Mouse (Mus musculus) fat pad, adult 2 months (tissue): ENCODE results near the gene Erfe.

ENCODE experiments used
- DNase-seq: peaks from one replicate; pipeline ENCODE4 v3.0.0-alpha.2; 2011; ENCODE audit warnings: low read depth, low spot score; ENCODE audit errors: extremely low read depth

The Erfe gene

DNA sequence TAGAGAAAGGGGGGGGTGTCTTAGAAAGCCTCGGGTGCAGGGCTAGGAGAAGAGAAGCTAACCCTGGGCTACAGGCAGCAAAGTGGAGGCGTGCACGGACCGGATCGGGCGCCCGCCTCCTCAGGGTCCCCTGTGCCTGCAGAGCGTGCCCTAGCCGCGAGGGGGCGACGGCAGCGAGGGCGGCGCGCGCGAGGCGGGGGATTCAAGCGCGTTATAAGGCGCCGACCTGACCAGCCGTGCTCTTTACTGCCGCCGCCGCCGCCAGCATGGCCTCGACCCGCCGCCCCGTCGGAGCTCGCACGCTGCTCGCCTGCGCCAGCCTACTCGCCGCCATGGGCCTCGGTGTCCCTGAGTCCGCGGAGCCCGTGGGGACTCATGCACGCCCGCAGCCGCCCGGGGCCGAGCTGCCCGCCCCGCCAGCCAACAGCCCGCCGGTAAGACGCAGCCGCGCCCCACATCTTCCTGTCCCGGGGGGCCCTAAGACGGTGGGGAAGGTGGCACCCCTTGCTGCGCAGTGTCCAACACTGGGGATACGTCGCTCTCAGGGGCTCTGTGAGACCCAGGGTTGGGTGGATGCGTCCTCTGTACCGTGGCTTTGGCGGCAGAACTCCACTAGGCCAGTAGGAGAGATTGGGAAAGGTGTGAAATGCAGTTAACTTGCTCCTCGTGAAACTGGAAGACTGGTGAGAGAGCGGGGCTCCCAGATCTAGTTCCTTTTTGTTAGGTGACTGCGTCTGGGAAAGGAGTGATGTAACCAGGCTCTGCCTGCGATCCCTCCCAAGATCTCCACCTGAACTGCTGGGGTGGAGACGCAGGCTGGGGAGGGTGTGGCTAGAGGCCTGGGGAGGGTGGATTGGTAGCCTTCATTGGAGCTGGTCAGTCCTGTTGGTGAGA, at the start of gene Erfe:
Gene Erfe (plus strand): TSS at position 216 of the 894 bp plus-strand sequence.
- no peak for DNase-seq

GRCm38 (mm10) chr1:91317656-91318055, 48.6 kb upstream of the Erfe start:
- DNase-seq, result no peak

DNA sequence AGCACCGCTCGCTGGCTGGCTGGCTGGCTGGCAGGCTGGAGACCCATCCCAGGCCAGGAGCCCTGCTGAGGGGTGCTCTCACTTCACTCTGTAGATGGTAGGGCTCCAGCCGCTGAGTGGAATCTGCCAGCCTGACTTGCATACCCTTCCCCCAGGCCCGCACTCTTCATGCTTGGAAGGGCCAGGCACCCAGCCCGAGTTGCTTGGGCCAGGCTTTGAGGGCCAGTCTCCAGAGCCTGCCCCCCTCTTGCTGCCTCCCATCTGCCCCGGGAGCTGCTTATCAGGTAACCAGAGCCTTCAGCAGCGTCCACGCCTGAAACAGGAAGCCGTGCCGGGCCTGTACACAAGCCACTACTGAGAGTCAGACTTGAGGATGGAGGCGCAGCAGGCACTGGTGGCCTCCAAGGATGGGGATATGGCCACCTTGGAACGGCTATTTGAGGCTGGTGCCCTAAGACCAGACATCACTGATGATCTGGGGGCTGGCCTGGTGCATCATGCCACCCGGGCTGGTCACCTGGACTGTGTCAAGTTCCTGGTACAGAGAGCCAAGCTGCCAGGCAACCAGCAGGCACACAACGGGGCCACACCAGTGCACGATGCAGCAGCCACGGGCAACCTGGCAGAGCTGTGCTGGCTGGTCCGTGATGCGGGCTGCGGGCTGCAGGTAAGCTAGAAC, 44.3 kb upstream of the Erfe start, which contains the start of gene Espnl:
Gene Espnl (plus strand): TSS at position 316 of the 679 bp plus-strand sequence.
- DNase-seq, result no peak

DNA sequence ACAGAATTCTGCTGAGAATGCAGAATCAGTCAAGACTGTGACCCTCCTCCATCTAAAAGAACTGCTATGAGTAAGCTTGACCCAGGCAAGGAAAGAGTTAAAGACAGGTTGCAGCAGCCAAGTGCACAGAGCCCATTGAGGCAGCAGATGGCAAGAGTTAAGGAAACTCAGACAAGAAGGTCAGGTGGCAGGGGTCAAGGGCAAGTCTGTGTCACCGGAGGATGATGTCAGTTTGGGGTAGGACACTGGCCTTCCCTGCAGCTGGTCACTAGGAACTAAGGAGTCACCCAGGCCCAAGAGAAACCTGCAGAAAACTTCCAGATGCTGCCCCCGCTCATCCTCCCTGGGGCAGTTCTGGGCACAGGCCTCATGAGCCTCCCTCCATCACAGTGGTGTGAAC, 41.6 kb upstream of the Erfe start:
- no peak for DNase-seq

DNA sequence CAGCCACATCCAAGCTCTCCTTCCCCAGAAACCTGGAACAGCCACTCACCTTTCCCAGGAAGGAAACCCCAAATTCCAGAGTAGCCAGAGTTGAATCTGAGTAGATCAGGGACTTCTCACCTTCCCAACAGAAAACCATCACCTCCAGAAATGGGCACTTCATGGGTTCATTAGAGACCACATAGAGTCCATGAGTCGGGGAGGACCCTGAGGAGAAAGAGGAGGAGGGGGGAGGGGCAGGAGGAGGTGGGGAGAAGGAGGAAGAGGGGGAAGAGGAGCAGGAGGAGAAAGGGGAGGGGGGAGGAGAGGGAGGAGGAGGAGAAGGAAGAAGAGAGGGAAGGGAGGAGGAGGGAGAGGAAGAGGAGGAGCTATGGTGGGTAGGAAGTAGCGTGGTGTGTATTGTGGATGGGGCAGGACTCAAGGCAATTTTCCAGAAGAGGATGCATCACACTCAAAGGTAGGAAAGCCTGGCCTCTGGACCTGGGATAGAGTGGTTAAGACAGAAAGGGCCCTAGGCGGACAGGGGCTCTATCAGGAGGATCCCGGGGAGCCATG, 40.7 kb upstream of the Erfe start:
- DNase-seq, result no peak

DNA sequence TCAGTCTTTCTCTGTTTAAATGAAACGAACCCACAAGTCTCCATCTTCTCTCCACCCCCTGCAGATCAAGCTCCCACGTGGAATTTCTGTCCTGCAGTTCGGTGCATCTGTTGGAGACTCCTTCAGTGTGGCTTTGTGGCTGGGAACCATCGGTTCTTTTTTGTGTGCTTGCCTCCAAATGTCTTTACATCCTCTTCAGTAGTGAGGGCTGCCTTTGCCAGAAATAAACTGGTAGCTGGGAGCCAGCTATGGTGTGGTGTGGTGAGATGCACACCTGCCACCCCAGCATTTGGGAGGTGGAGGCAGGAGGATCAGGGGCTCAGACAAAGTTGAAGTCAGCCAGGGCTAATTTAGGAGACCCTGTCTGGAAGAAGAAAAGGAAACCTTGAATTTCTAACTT, 34.1 kb upstream of the Erfe start:
- DNase-seq, result no peak

GRCm38 (mm10) chr1:91333582-91333981, 32.6 kb upstream of the Erfe start:
- DNase-seq, result no peak

GRCm38 (mm10) chr1:91337355-91337754, 28.9 kb upstream of the Erfe start:
- DNase-seq, result no peak

DNA sequence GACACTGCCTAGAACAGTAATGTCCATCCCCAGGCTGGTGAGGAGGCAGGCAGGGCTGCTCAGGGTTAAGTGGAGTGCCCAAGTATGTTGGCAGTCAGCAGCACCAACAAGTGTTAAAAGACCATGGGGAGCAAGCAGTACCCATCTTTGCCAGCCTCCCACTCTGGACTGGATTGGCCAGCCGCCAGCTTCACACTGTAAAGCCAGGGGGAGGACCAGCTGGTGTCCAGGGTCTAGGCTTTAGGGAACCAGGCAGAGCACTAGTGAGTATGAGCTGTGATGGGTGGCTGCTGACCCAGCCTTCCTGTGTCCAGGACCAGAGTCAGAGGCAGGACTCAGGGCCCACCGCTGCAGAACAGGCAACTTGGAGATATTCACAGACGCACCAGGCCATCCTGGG, 22.2 kb upstream of the Erfe start:
- no peak for DNase-seq

DNA sequence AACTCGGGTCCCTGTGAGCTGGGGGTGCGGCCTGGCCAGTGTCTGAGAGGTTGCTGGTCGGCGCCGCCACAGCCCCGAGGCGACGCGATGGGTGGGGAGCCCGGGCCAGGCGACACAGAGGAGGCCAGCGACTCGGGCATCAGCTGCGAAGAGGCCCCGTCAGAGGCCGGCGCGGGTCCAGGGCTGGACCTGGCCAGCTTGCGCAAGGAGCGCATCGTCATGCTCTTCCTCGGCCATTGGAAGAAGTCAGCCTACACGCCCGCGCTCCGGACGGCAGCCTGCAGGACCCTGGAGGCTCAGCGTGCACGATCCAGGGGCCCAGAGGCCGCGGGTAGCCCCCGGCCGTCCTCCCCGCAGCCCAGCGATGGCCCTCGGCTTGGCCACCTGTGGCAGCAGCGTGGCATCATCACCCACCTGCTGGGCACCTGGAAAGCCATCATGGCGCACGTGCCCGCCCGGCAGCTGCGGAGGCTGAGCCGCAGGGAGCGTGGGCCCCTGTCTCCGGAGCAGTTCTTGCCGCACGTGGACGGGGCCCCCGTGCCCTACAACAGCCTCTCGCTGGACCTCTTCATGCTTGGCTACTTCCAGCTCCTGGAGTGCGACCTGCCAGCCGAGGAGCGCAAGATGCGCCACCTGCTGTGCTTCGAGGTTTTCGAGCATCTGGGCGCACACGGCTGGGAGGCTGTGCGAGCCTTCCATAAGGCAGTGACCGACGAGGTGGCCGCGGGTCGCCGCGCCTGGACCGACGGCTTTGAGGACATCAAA, 21.1 kb upstream of the Erfe start:
- no peak for DNase-seq

DNA sequence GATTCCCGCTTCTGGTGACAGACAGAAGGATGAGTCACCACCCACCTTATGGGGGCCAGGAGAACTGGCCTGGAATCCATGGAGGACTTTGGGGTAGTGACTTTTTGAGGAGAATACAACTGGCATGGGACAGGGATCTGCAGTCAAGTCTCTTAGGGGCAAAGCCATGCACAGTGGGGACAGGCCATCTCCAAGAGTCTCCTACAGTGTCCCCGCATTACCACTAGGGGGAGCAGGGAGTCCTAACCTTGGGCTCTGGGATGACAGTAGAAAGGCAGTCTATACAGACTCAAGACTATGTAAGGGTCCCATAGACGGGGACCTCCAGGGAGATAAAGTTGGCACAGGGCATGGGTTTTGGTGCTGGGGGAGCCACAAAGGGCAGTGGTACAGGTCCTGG, 19.3 kb upstream of the Erfe start:
- DNase-seq, result no peak

- DNase-seq, result no peak
Observed at GRCm38 (mm10) chr1:91350841-91351240, 15.4 kb upstream of the Erfe start, which contains the start of gene Klhl30. Klhl30 (plus strand) TSS chr1:91351016.

GRCm38 (mm10) chr1:91351249-91351648, 15.0 kb upstream of the Erfe start:
- DNase-seq, result no peak

DNA sequence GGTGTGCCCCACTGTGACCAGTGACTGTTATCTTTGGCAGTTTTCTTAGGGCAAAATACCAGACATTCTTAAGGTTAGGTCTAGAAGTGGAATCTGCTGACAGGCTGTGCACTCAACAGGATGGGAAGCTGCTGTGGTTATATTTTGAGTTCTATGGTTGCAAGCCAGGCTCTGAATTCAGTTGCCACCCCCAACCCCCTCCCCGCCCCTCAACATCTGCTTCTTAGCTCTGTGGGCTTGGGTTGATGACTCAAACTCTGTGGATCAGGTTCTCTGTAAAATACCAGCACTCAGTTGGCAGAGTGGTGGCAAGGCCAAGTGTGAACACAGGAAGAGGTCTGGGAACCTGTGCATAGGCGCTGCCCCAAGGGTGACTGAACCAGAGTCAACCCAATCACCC, 14.0 kb upstream of the Erfe start:
- DNase-seq, result no peak

- no peak for DNase-seq
Observed at GRCm38 (mm10) chr1:91356105-91356504, 10.1 kb upstream of the Erfe start.

- DNase-seq, result no peak
Observed at GRCm38 (mm10) chr1:91362113-91362512, 4.1 kb upstream of the Erfe start.

DNA sequence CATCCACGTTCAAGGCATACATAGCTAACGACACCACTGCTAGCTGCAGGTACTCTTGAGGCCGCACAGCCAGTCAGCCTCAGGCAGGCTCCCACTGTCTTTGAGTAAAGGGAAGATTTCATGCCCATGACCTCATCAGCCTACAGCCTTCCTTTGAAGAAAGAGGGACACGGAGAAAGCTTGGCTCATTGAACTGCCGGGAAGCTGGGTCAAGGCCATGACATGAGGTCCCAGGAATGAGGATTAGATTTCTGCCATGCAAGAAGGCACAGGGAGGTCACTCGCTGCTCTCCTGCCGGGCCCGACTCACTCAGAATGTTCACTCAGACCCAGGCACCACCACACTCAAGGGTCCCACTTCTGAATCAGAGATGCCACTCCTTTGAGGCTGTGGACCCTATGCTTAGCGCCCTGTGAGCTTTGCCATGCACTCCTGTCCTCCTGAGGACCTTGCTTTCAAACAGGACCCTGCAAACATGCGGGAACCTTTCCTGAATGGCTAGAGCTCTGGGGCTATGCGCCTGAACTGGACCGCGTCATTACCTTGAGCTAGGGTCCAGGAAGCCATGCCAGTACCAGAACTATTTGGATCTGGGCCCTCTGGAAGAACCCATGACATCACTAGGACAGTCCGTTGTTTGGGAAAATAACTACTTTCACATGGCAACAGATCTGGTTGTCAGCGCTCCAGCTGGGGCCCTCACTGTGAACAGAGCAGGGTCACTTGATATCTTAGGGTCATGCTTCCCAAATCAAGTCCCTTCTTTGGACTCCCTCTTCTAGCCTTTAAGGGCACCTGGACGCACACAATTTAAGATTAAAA, 1.2 kb upstream of the Erfe start:
- no peak for DNase-seq

GRCm38 (mm10) chr1:91365816-91366214, 415 bp upstream of the Erfe start:
- no peak for DNase-seq

- DNase-seq, result no peak
Observed at GRCm38 (mm10) chr1:91367295-91367694, 1.1 kb downstream of the Erfe start.

- DNase-seq, result no peak
Observed at GRCm38 (mm10) chr1:91369408-91369807, 3.2 kb downstream of the Erfe start.
